Mouse (Mus musculus) liver, embryonic 11.5 days (tissue): ENCODE data around the gene Polr3gl. TPM values are rescaled to one million over a fixed set of nuclear protein-coding genes. Genes with fewer than 3 reads are reported as not detected.
A peak's percentile ranks its signal among the peaks of the same experiment; 100 is the strongest.

Experiments
- ATAC-seq: fragments of 200-750 bp; cut with Nextera tagmentation; replicated peaks from 2 replicates; pipeline ENCODE4 v1.8.0; 2017; ENCODE audit warnings: moderate number of reproducible peaks, mild to moderate bottlenecking, moderate TSS enrichment, moderate library complexity; ENCODE audit not compliant: low FRiP score
- DNase-seq: peaks from one replicate; pipeline ENCODE4 v3.0.0-alpha.2; 2017; ENCODE audit warnings: low spot score
- H3K27ac ChIP-seq: fragments of 300-500 bp; sonication (generic); 2 replicates; pipeline ENCODE4 v1.5.1; 2014; ENCODE audit warnings: mild to moderate bottlenecking, low read depth, low read length, control low read depth
- H3K27me3 ChIP-seq: fragments of 300-500 bp; sonication (generic); replicated peaks from 2 replicates; pipeline ENCODE4 v1.6.1; 2014; ENCODE audit warnings: low read length, mixed read lengths; ENCODE audit not compliant: control insufficient read depth, insufficient read depth
- H3K36me3 ChIP-seq: fragments of 300-500 bp; sonication (generic); 2 replicates; pipeline ENCODE4 v1.6.1; 2014; ENCODE audit warnings: mild to moderate bottlenecking, low read length, moderate library complexity, mixed read lengths; ENCODE audit not compliant: control insufficient read depth, insufficient read depth
- H3K4me1 ChIP-seq: fragments of 300-500 bp; sonication (generic); replicated peaks from 2 replicates; pipeline ENCODE4 v1.6.1; 2014; ENCODE audit warnings: low read length, mixed read lengths; ENCODE audit not compliant: control insufficient read depth, insufficient read depth
- H3K4me2 ChIP-seq: fragments of 300-500 bp; sonication (generic); 2 replicates; pipeline ENCODE4 v1.6.1; 2014; ENCODE audit warnings: mild to moderate bottlenecking, control low read depth, moderate library complexity
- H3K4me3 ChIP-seq: fragments of 300-500 bp; sonication (generic); 2 replicates; pipeline ENCODE4 v1.5.1; 2014; ENCODE audit warnings: low read depth, low read length, control low read depth
- H3K9ac ChIP-seq: fragments of 300-500 bp; sonication (generic); 2 replicates; pipeline ENCODE4 v1.6.1; 2014; ENCODE audit warnings: low read depth, low read length, control low read depth
- H3K9me3 ChIP-seq: fragments of 300-500 bp; sonication (generic); 2 replicates; pipeline ENCODE4 v1.6.1; 2016; ENCODE audit warnings: low read length, inconsistent platforms, mixed read lengths; ENCODE audit not compliant: control insufficient read depth
- WGBS: fragments of 180-500 bp; shearing (Covaris S2); extraction: QIAGEN DNeasy Blood & Tissue Kit; methylation state at CpG from one replicate; pipeline ENCODE4 v1.1.7; 2014; 5-methylcytosine and 5-hydroxymethylcytosine counted together
- polyA plus RNA-seq: library from polyadenylated mRNA; unstranded; fragments of >200 nt; fragmentation: Nextera tagmentation; extraction: Ambion mirVana; gene quantifications from 2 replicates; pipeline ENCODE4 v1.2.1, GENCODE M21; 2014

Polr3gl gene
- polyA plus RNA-seq, 1 experiment from 2014 or later: 21.5 TPM

GRCm38 (mm10) chr3:96571336-96571735 is 22.6 kb downstream of the Polr3gl start:
- Histone ChIP-seq H3K9me3 (no peaks in the 10 kb centered on the region), H3K4me1 (peaks cover 25% of the 10 kb centered on the region), H3K36me3 (no peaks in the 10 kb centered on the region), H3K4me2 (no peak overlapping the region), H3K4me3 (no peak overlapping the region), H3K27ac (no peak overlapping the region), H3K27me3 (no peaks in the 10 kb centered on the region), H3K9ac (no peak overlapping the region)
- no peak for ATAC-seq
- no peak for DNase-seq
- 62% methylated on average over 2 of the region's 2 CpGs for WGBS

DNA sequence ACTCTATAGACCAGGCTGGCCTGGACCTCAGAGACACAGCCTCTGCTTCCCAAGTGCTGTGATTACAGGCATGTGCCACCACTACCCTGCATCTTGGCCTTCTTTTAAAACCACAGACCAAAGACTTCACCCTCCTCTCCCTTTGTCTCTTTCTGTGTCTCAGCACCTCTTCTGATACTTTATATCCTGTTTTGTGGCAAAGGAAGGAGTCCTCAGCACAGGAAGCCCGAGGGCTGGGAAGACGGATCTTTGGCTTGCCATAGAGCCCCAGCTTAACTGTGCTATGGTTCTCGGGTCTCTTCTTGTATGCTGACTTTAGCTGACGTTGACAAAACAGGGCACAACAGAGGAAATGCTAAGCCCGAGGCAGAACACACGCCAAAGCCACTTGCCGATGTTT is 23.3 kb downstream of the Polr3gl start:
- Histone ChIP-seq H3K4me3 (no peak overlapping the region), H3K9me3 (no peaks in the 10 kb centered on the region), H3K36me3 (no peaks in the 10 kb centered on the region), H3K27ac (peak overlapping the region; percentile 34; the same call in 1 of the 2 replicates), H3K9ac (no peak overlapping the region), H3K4me2 (no peak overlapping the region), H3K4me1 (peaks cover 22% of the 10 kb centered on the region), H3K27me3 (no peaks in the 10 kb centered on the region)
- no peak for ATAC-seq
- WGBS: 58% methylated on average over 7 of the region's 7 CpGs
- DNase-seq: no peak

DNA sequence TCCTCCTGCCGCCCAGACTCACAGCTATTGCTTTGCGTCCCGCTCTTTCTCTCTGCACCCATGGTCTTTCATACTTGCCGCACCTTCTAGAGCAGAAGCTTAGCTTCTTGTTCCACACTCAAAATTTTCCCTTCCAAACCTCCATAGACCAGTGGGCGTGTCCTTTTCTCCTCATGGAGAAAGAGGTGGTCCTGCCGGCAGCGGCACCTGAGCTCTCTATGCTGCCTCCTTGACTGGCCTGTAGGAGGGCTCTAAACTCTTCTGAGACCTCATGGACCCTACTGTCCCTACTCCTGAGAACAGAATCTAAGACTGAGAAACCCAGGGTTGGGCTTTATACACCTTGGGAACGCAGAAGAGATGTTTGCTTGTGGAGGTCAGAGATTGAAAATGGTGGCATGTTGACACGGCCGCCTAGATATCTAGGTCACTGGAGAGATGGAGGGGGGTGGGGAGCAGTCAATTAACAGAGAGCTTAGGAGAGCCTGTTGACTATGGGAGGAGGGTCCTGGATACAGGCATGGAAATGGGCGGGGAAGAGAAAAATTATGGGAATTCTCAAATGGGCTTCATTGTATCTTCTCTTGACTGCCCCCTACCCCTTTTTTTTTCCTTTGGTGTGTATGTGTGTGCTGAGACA is 23.9 kb downstream of the Polr3gl start:
- Histone ChIP-seq H3K36me3 (no peaks in the 10 kb centered on the region), H3K9me3 (no peaks in the 10 kb centered on the region), H3K27ac (peak overlapping the region; percentile 34; the same call in 1 of the 2 replicates), H3K27me3 (no peaks in the 10 kb centered on the region), H3K9ac (no peak overlapping the region), H3K4me1 (peaks cover 22% of the 10 kb centered on the region), H3K4me3 (no peak overlapping the region), H3K4me2 (no peak overlapping the region)
- DNase-seq (no peak), ATAC-seq (no peak)
- 84% methylated on average over 11 of the region's 11 CpGs for WGBS

DNA sequence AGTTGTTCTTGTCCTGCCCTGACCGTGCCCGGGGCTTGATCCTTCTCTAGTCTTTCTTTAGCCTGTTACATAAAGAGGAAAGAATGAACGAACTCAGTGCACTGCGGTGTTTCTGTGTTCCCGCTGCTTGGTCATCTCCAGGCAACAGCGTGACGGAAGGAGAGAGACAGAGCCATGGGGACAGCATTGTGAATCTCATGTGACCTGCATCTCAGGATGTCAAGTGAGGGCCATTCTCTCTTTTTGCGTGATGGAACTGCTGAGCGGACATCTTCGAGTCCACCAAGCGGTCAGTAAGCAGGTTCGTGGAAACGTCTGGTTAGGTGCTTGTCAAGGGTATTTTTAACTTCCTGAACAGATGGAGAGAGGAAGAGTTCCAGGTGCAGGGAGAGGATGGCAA is 24.5 kb downstream of the Polr3gl start:
- H3K36me3 ChIP-seq: no peaks in the 10 kb centered on the region
- no peaks in the 10 kb centered on the region for H3K27me3 ChIP-seq
- peaks cover 25% of the 10 kb centered on the region for H3K4me1 ChIP-seq
- H3K4me3 ChIP-seq: no peak overlapping the region
- H3K27ac ChIP-seq: no peak overlapping the region
- H3K9me3 ChIP-seq: no peaks in the 10 kb centered on the region
- H3K9ac ChIP-seq: no peak overlapping the region
- no peak for DNase-seq
- H3K4me2 ChIP-seq: no peak overlapping the region
- ATAC-seq: no peak
- 92% methylated on average over 13 of the region's 13 CpGs for WGBS

- Histone ChIP-seq H3K27ac (no peak overlapping the region), H3K9ac (no peak overlapping the region), H3K4me2 (no peak overlapping the region), H3K4me1 (peaks cover 21% of the 10 kb centered on the region), H3K9me3 (no peaks in the 10 kb centered on the region), H3K36me3 (no peaks in the 10 kb centered on the region), H3K4me3 (no peak overlapping the region), H3K27me3 (no peaks in the 10 kb centered on the region)
- WGBS: 79% methylated on average over 8 of the region's 8 CpGs
- no peak for ATAC-seq
- no peak for DNase-seq
These were observed 25.4 kb downstream of the Polr3gl start for GRCm38 (mm10) chr3:96568605-96569004.

- Histone ChIP-seq H3K36me3 (no peaks in the 10 kb centered on the region), H3K9ac (no peak overlapping the region), H3K27ac (no peak overlapping the region), H3K27me3 (no peaks in the 10 kb centered on the region), H3K9me3 (no peaks in the 10 kb centered on the region), H3K4me1 (peaks cover 20% of the 10 kb centered on the region), H3K4me2 (no peak overlapping the region), H3K4me3 (no peak overlapping the region)
- 77% methylated on average over 8 of the region's 8 CpGs for WGBS
- ATAC-seq: no peak
- no peak for DNase-seq
These were observed 27.1 kb downstream of the Polr3gl start for GRCm38 (mm10) chr3:96566661-96567450.

DNA sequence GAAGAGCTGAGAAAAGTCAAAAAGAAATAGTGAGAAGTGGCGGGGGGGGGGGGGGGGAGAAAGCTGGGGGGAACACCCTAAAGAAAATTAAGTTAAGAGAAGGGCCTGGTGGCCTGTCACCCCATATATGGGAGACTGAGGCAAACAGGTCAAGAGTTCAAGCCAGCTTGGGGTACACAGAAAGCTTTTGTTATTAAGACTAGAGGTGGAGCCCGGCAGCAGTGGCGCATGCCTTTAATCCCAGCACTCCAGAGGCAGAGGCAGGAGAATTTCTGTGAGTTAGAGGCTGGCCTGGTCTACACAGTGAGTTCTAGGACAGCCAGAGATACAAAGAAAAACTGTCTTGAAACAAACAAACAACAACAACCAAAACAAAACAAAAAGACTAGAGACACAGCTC is 28.9 kb downstream of the Polr3gl start:
- Histone ChIP-seq H3K4me2 (peak overlapping the region; percentile 39), H3K36me3 (peaks cover 13% of the 10 kb centered on the region), H3K27me3 (no peaks in the 10 kb centered on the region), H3K27ac (peak overlapping the region; percentile 54), H3K4me1 (peaks cover 15% of the 10 kb centered on the region), H3K4me3 (0 out of 2 replicates have a peak overlapping the region, but pooled peaks have one; percentile 8), H3K9me3 (no peaks in the 10 kb centered on the region), H3K9ac (no peak overlapping the region; the same call in 1 of the 2 replicates)
- WGBS: 91% methylated on average over 2 of the region's 3 CpGs
- DNase-seq: no peak
- no peak for ATAC-seq

GRCm38 (mm10) chr3:96564633-96565032 is 29.3 kb downstream of the Polr3gl start:
- Histone ChIP-seq H3K9ac (peak overlapping the region; percentile 27; the same call in 1 of the 2 replicates), H3K4me3 (0 out of 2 replicates have a peak overlapping the region, but pooled peaks have one; percentile 8), H3K27ac (peak overlapping the region; percentile 54), H3K9me3 (no peaks in the 10 kb centered on the region), H3K4me1 (peaks cover 19% of the 10 kb centered on the region), H3K36me3 (peaks cover 17% of the 10 kb centered on the region), H3K27me3 (no peaks in the 10 kb centered on the region), H3K4me2 (peak overlapping the region; percentile 39)
- no peak for DNase-seq
- WGBS: 25% methylated on average over 7 of the region's 7 CpGs
- peak; percentile 30; the same call in 1 of the 2 replicates for ATAC-seq
